Mouse (Mus musculus) heart, postnatal 14 days (tissue): ENCODE results near the gene Lmo1. TPM values are rescaled to one million over a fixed set of nuclear protein-coding genes. Genes with fewer than 3 reads are reported as not detected.

ENCODE experiments used
- DNase-seq, 2 experiments: peaks; one replicate each; pipeline ENCODE4 v3.0.0; 2021 to 2022
- intact Hi-C: fragments of 180-260 bp; cut with DNase I; formaldehyde crosslinking; loops from one replicate; pipeline ENCODE4 v1.15.1; 2025
- long read RNA-seq, 2 experiments: library from polyadenylated mRNA; stranded (forward); transcript quantifications; one replicate each; pipeline ENCODE4 v2.0.0; 2021
- total RNA-seq, 2 experiments: library from RNA; stranded (reverse); gene quantifications; 2 replicates each; pipeline ENCODE4 v1.2.3; 2021

Gene Lmo1
- 1 to 10 TPM; 1.8 to 2.6 TPM for total RNA-seq
- long read RNA-seq, experiment 1, transcript Lmo1-202 (4 exons, 912 nt) = major isoform, 9 of 9 reads
- long read RNA-seq, experiment 1, partial matches to known transcripts = 0 of 9 reads
- long read RNA-seq, experiment 1, other reads (novel, unspliced or antisense) = 0 of 9 reads
- long read RNA-seq, experiment 2, partial matches to known transcripts = 0 of 1 reads
- long read RNA-seq, experiment 2, other reads (novel, unspliced or antisense) = 0 of 1 reads

DNA sequence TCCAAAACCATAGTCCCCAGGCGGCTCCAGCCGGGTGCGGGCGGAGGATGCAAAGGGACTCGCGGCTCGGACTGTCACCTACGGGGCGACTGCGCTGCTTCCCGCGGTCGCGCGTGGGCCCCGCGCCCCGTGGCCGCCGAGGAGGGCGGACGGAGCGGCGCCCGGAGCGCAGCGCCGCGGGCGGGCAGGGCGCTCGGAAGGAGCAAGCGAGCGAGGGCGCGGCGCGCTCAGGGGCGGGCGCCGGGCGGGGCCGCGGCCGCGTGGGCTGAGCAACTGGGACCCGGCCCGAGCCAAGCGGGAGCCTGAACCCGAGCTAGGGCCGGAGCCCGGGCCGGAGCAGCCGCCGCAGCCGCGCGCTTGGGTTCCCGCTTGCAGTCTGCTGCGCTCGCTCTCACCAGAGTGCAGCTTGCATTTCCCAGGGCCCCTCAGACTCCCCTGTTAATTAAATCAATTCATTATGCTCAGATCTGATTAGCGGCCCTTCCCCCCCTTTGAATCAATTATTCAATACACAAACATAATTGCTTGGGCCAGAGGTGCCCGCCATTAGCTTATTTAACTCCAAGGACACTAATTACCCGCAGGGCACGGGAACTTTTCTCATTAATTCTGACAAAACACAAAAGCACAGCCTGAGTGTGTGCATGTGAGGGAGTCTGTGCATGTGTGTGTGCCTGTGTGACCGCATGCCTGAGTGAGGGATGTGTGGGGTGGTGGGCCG lies at the start of gene Lmo1:
TSS of gene Lmo1 (minus strand) at position 259 of the 721 bp plus-strand sequence.
- DNase-seq = peak; percentile 39 to 64
- intact Hi-C loops = loop anchor here (5.0 kb wide), 2 partner anchors 42 to 73 kb away; no protein-coding TSS in a partner anchor

DNA sequence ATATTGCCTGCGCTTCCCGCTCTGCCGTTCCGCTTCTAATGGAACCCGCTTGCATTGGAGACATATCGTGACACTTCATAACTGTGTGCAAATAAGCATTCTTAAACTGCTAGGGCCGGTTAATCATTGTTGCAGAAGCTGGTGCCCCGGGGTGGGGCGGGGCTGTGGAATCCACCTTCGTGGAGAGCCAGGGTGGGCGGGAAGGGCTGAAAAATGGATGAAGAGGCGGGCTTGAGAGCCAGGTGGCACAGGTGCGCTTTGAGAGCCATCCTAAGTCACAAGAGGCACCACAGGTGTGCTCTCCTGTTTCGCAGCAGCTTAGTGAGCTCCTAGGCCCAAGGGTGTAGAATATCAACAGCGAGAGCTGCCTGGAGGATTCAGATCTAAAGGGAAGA lies 46.7 kb upstream of the Lmo1 start:
- intact Hi-C loops = no loop called here
- no peak for DNase-seq

DNA sequence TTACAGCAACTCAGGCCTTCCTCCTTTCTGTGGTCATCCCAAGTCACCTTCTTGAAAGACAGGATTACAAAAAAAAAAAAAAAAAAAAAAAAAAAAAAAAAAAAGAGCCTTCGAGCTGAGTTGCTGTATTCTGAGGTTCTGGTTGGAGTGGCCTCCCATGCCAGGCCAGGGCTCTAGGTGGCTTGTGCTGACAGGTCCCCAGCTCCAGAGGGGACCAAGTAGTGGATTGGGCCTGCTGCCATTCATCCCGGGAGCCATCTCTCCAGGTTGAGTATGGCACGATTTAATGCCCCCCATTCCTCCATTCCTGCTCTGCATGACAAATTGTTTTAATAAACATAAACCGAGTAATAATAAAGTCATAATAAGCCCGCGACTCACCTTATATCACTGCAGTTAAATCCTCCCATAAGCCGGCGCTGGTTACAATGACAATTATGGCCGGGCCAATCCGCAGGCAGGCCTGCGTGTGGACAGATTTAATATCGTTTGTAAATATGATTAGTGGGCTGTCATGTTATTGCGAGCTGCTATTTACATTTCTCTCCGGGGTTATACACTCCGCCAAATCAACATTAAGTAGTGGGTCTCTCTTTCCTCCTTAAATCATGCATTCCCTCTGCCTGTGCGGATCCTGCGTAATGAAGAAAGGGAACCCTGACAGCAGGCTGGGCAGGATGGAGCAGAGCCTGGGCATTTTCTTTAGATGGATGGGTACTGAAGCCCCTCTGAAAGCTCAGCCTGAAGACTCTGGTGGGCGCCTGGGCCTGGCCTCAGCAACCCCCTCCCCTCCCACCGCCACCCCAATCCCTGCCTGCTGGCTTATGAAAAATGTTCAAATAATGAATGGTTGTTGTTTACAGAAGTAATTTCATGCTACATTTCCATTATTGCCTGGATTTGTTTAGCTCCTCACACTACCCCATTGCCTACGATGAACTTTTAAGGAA lies 46.0 kb upstream of the Lmo1 start:
- intact Hi-C loops = no loop called here
- no peak for DNase-seq

DNA sequence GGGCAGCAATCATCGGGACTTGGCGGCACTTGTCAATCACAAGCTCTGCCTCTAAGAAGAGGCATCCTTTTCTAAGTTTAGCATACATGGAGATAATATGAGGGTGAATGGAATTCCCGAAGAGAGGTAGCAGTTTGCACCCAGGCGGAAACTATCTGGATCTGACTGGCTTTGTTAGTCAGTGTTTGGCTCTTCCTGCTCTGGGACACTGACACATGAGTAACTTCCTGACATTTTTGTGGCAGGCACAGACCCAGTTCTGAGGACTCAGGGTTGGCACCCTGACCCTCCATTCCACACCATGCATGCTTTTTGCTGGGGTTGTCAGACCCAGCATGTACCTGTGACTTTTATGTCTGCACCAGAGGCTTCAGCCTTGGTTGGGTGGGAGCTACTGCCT lies 45.0 kb upstream of the Lmo1 start:
- intact Hi-C loops = no loop called here
- no peak for DNase-seq

DNA sequence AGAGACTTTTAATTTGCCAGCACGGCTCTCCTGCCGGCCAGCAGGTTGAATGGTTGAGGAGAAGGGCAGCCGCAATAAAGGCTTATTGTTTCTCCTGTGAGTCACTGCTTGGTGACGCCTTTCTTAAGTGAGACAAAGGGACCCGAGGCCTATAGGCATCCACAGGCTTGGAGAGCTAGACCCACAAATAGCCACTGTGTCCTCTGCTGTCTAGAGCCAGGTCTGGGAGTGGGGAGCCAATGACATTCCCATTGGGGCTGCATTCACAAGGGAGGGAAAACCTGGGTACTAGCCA lies 43.9 kb upstream of the Lmo1 start:
- intact Hi-C loops = loop anchor here (1.0 to 5.0 kb wide), 2 partner anchors 47 to 80 kb away; no protein-coding TSS in a partner anchor

DNA sequence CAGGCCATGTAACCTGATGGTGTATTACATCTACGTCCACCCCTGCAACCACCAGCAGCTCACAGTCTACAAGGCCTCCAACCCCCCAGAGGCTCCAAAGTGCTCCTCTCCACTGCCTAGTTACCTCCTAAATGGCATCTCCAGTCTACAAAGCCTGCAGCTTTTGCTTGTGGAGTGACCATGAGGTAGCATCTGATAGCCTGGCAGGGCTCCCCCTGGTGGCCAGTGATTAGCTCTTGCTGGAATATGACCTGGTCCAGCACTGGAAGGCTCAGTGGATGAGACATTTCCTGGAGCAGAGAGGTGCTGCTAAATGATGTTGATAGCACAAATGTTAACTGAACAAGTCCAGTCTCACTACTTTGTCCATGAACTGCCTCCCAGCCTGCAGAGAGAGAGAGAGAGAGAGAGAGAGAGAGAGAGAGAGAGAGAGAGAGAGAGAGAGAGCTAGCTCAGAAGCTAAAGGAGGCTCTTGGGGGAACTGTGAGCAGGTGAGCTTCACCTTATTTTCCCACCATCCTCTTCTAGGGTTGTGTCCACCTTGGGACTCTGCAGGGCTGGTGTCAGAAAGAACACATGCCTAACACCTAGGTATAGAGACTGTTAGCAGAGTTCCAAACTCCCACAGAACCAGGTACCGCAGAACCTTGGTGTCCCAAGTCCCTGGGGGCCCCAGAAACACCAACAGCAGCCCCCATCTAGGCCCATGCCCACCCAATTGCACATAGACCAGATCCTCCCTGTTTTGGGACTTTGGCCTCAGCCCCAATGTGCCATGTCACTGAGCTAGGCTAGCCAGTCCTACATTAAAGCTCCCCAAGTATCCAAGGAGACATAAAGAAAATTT lies 43.3 kb upstream of the Lmo1 start:
- peak; percentile 82 to 85 for DNase-seq
- intact Hi-C loops = loop anchor here (1.0 to 5.0 kb wide), 2 partner anchors 46 to 79 kb away; no protein-coding TSS in a partner anchor

More for the DNA sequence above, 43.9 kb upstream of the Lmo1 start:
- DNase-seq = no peak

DNA sequence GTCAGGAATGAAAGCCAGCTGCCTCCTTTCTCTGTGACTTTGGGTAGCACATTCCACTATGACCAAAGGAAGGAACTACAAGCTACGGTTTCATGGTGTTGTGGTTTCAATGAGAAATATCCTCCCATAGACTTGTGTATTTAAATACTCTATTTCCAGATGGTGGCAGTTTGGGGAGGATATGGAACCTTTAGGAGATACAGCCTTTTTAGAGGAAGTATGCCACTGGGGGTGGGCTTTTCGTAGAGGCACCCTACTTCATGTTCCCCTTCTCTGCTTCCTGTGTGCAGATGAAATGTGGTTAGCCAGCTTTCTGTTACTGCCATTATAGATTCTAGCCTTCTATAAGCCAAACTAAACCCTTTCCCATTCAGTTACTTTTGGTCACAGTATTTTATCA lies 34.8 kb upstream of the Lmo1 start:
- no peak for DNase-seq
- intact Hi-C loops = no loop called here

DNA sequence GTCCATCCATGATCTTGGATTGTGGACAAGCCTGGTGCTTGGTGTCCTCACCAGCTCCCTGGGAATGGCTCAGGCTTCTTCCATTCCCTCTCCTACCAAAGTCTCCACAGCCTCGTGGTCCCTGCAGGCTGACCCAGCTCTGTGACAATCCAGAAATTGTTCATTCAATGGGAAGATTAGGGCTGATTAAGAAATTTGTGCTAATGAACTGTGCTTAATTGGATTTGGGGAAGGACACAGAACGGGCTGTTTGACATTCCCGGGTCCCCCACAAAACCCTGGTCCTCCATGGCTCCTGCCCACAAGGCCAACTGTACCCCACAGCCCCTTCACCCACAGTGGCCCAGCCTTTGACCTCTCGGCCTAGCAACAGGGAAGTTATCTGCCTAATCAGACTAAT lies 32.8 kb upstream of the Lmo1 start:
- intact Hi-C loops = no loop called here
- DNase-seq = no peak

DNA sequence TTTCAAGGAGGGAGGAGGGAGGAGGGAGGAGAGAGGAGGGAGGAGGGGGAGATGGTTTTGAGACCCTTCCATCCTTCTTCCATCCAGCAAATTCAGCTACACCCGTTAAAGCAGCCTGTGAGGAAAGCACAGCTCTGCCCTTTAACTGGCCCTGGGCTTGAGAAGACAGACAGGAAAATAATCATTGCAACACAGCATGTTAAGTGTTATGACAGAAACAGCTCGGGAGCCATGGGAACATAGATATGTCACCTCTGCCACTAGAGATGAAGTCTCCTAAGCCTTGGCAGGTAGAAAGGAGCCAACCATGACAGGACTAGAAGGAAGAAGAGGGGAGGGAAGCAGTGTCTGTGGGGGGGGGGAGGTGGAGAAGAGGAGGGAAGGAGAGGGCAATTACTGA lies 31.4 kb upstream of the Lmo1 start:
- intact Hi-C loops = no loop called here
- no peak for DNase-seq

DNA sequence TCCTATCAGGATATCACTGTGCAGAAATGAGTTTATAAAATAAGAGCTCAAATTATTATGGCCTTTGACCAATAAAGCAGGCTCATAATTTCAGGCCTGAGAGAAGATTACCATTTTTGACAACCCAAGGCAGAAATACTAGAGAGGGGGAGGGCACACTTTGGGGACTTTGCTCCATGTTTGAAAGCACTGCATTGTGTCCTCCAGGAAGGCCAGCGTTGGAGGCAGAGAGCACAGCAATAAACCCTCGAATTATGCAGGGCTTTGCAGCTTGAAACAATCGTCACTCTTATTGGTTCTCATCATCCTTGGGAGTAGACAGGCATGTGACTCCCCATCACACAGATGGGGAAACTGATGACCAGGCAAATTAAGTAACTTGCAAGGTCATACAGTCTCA lies 28.1 kb upstream of the Lmo1 start:
- intact Hi-C loops = no loop called here
- DNase-seq = no peak

DNA sequence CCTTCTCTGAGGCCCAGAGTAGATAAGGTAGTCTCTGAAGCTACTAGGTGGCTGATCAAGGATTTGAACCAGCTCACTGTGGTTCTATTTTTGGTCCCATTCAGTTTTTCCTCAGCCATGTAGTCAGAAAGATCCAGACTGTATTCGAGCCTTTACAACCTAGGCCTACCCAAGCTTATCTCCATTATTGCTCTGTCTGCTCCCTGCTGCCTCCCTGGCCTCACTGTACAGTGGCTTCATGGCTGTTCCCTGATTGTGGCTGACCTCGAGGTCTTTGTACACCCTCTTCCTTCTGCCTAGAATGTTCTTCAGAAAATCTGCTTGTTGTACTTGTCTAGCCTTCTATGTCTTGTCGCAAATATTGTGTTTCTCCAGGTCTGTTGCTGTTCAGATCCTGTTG lies 25.6 kb upstream of the Lmo1 start:
- intact Hi-C loops = no loop called here
- DNase-seq = no peak

DNA sequence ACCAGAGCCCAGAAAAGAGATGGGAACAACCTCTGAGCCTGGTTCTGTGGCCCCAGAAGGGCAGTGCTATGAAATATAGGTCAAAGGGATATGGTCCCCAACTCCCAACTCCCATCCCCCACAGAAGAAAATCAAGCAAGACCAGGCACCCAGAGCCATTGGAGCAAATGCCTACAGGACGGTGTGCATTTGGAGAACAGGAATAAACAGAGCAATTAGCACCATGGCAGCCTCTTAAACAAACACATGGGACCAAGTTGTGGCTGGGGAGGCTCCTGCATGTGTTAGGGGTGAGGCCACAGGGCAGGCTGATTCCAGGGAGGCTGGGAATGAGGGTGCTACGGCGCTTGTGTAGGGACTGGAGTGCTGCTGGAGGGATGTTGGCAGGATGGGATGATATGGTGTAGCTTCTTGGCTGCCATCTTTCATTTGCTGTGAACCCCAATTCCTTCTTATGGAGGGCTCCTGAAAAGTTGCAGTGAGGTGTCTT lies 22.2 kb upstream of the Lmo1 start:
- no peak for DNase-seq
- intact Hi-C loops = no loop called here

DNA sequence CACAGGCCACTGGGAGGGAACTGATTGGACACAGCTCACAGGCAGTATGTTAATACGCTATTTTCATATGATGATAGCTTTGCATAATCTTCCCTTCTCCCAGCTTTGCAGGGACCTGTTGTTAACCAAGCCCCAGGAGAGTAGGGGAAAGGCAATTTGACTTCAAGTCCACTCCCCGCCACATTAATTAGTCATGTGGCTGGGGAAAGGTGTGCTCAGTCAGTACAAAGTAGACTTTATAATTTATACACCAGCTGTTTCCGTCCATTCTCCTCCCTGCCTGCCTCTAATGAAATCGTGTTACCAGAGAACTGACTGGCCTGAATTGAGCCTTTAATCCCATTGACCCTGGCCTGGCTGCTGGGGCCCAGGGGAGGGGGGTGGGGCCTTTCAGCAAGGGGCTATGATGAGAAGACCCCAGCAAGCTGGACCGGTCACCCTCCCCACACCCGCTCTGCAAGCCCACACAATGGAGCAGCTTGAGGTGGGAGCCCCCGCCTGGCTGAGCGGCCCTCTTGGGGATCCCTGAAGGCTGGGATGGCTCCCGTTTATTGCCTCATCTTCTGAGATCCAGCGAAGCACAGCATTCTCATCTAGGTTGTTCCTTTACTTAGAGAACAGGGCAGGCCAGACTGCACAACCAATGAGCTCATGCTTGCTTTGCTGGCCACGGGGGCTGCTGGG lies 21.5 kb upstream of the Lmo1 start:
- intact Hi-C loops = no loop called here
- DNase-seq = no peak

DNA sequence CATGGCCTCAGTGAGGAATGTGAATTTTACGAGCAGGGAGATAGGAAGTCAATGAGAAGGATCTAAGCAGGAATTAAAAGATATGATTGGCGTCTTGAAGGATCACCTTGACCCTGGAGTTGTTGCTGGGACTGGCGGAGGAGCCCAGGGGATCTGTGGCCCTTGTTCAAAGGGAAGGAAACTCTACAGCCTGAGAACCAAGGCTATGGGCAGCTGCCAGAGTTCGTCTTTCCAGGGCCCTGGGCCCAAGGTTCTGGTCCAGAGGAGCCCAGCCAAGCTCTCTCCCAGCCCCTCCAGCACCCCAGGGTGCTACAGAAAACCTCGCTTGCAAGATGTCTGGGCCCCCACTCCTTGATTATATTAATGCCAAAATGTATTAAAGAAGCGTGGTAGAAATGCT lies 21.0 kb upstream of the Lmo1 start:
- intact Hi-C loops = no loop called here
- DNase-seq = no peak

DNA sequence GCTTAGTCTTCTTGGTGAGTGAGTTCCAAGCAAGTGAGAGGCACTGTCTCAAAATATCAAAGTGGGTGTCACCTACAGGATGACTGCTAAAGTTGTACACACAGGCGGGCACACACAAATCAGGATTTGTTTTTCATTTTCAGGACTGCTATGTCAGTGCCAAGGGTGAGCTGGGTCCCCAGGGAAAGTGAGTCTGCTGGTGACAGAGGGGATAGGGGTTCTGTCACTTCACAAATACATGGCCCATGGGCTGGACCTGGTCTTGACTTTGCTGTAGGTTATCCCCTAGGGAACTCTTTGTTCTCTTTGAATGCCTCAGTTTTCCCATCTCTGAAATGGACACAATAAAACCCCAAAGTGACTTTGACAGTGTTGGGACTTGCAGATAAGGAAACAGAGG lies 19.8 kb upstream of the Lmo1 start:
- DNase-seq = no peak
- intact Hi-C loops = no loop called here

DNA sequence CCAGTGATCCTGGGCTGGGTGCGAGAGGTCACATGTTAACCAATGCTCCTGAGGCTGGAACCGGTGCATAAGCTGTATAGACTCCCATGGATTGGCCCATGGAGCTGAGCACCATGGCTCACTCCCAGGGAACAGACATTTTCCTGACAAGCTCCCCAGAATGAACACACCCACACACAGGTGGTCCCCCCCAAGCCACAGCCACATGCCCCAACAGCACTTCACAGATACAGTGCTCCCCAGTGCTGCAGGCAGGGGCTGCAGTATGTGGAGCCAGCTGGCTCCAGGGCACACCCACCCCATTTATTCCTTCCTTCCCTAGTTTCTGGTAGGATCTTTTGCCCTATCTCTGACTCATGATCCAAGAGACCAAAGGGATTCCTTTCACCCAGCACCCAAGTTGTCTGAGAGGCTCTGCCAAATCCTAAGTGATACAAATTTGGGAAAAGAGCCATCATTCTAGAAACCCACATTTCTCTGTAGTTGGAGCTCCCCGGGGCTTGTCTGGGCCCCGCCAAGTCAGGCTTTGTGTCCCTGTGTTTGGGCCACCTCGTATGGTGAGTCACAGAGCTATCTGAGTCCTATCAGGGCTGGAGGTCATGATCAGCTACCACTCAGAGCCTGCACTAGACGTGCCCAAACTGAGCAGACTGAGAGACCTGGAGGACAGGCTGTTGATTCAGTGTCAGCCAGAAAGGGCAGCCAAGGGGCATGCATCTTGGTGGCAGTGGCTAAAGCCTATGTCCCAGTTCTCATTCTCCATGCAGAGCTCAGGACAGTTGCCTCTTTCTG lies 12.4 kb upstream of the Lmo1 start:
- peak; percentile 18 for DNase-seq
- intact Hi-C loops = no loop called here

DNA sequence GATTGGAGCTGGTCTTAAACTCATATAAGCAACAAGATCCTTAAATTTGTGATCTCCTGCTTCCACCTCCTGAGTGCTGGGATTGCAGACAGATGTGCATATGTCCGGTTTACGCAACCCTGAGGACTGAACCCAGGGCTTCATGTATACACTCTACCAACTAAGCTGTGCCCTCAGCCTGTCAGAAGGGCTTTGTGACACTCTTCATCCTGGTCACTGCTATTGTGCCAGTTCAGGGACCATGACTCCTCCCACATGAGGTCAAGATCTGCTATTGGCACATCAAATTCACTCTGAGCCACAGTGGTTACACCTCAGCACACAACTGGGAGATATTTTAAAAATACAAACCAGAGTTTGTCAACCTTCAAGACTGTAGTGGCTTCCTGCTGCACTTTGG lies 11.0 kb upstream of the Lmo1 start:
- DNase-seq = no peak
- intact Hi-C loops = no loop called here

DNA sequence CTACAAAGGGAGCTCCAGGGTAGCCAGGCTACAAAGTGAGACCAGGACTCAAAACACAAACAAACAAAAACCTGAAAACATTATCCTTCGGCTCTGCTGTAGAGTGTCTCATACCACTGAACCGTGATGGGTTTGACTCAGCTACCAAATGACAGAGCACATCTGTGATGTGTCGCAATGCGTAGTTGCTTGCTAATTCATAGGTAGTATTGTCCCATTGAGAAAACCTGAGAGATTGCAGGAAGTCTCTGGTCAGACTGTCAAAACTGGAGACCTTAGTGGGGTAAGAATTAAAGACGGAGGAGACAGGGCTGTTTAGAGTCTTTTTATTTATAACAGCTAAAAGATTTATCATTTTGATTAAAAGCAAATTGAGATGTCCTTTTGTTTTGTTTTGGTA lies 10.6 kb upstream of the Lmo1 start:
- intact Hi-C loops = no loop called here

DNA sequence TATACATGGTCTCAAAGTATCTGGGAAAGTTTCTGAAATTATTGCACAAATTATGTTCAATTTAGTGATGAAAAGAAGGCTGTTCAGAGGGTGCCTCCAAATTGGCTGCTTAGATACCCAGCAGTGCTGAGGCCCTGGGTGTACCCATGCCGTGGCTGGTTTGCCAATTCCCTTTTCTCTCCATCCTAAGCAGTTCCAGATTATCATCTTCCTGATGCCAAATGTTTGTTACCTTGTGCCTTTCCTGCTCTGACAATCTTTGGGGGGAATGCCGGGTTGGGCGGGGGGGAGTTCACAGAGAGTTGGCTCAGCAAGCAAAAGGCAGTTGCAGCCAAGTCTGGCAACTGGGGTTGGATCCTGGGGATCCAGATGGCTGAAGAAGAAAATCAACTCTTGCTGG lies 1.7 kb upstream of the Lmo1 start:
- no peak for DNase-seq
- intact Hi-C loops = no loop called here

More for the DNA sequence above, 10.6 kb upstream of the Lmo1 start:
- no peak for DNase-seq
